Mouse (Mus musculus): ENCODE measurements at regions not wholly inside any gene's neighbourhood (a gene's known extent, or its start where the extent isn't known, plus 50 kb on each side); places are given as distances from the start of the nearest gene placed in this dataset.

- TF ChIP-seq POLR2A (IDR thresholded peaks at IDR 0.05; ENCODE audit: borderline replicate concordance, extremely low read depth, low read depth, low read length) (no peak), CTCF (IDR thresholded peaks at IDR 0.05; ENCODE audit: insufficient read depth, low read length) (no peak)
Observed at GRCm38 (mm10) chr3:148641581-148641980, 348.8 kb downstream of the Adgrl2 start.
